Mouse (Mus musculus): ENCODE results near the gene Gm42688. TPM values are rescaled to one million over a fixed set of nuclear protein-coding genes. Genes with fewer than 3 reads are reported as not detected.

Gm42688 gene
- polyA plus RNA-seq, 1 experiment from 2014 or later: 1.1 TPM

DNA sequence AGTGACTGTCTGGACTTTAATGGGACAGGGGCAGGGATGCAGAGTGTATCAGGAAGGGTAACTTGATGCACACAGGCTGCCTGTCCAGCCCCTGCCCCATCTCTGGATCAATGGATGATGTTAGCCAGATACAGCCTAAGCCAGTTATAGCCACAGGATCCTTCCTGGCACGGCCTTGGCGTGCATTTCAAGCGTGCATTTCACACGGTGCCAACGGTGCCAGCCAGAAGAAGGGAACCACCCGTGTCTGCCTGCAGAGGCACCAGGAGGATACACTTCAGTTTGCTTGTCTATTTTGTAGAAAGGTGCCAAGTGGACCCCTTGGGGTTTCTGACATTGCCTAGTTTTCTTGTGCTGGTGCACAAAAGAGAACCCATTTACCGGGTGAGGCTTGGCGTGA is 38.6 kb downstream of the Gm42688 start:
- Histone ChIP-seq H3K4me3 (ENCODE audit: low read depth, low read length) (no peak overlapping the region), H3K36me3 (ENCODE audit: control insufficient read depth, insufficient read depth, low read length) (no peaks in the 10 kb centered on the region), H3K27me3 (ENCODE audit: control insufficient read depth, insufficient read depth, low read length) (no peaks in the 10 kb centered on the region), H3K4me1 (replicated peaks; ENCODE audit: control insufficient read depth, insufficient read depth) (peaks cover 6% of the 10 kb centered on the region), H3K9me3 (ENCODE audit: control insufficient read depth, low read length) (no peaks in the 10 kb centered on the region), H3K4me2 (replicated peaks; ENCODE audit: low read depth) (no peak overlapping the region), H3K9ac (ENCODE audit: low read length) (no peak overlapping the region), H3K27ac (replicated peaks) (no peak overlapping the region)
- DNase-seq (ENCODE audit: low spot score) (no peak), ATAC-seq (ENCODE audit: low FRiP score, low TSS enrichment) (no peak)
- no peak for TF ChIP-seq EP300 (optimal IDR thresholded peaks at IDR 0.05)
- TF ChIP-seq CTCF (IDR thresholded peaks at IDR 0.05; ENCODE audit: low read depth): no peak
- 89% methylated on average over 8 of the region's 8 CpGs for WGBS

DNA sequence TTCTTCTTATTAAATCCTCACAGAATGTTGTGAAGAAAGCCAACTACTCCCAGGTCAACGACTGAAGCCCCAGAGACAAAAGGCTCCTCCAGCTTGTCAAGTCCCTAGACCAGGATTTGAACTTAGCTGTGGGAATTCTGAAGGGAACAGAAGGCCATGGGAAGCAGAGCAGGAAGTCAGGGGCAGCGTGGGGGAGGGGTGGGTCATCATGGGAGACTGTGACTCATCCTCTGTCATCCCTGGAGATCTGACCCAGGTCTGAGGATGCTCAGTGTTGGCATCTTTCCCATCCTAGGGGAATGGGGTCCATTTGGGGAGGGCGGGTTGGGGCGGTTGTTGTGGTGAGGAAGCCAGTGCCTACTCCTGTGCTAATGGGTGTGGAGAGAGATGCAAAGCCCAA is 40.2 kb downstream of the Gm42688 start:
- Histone ChIP-seq H3K9me3 (ENCODE audit: control insufficient read depth, low read length) (no peaks in the 10 kb centered on the region), H3K36me3 (ENCODE audit: control insufficient read depth, insufficient read depth, low read length) (peaks cover 3% of the 10 kb centered on the region; the same call in 1 of the 2 replicates), H3K27me3 (ENCODE audit: control insufficient read depth, insufficient read depth, low read length) (no peaks in the 10 kb centered on the region), H3K9ac (ENCODE audit: low read length) (no peak overlapping the region), H3K27ac (replicated peaks) (peak overlapping the region; percentile 79), H3K4me2 (replicated peaks; ENCODE audit: low read depth) (peak overlapping the region; percentile 58), H3K4me1 (replicated peaks; ENCODE audit: control insufficient read depth, insufficient read depth) (peaks cover 6% of the 10 kb centered on the region), H3K4me3 (ENCODE audit: low read depth, low read length) (no peak overlapping the region; the same call in 1 of the 2 replicates)
- 36% methylated on average over 4 of the region's 4 CpGs for WGBS
- no peak for TF ChIP-seq EP300 (optimal IDR thresholded peaks at IDR 0.05)
- TF ChIP-seq CTCF (IDR thresholded peaks at IDR 0.05; ENCODE audit: low read depth): no peak
- ATAC-seq (ENCODE audit: low FRiP score, low TSS enrichment) (no peak), DNase-seq (ENCODE audit: low spot score) (no peak)

DNA sequence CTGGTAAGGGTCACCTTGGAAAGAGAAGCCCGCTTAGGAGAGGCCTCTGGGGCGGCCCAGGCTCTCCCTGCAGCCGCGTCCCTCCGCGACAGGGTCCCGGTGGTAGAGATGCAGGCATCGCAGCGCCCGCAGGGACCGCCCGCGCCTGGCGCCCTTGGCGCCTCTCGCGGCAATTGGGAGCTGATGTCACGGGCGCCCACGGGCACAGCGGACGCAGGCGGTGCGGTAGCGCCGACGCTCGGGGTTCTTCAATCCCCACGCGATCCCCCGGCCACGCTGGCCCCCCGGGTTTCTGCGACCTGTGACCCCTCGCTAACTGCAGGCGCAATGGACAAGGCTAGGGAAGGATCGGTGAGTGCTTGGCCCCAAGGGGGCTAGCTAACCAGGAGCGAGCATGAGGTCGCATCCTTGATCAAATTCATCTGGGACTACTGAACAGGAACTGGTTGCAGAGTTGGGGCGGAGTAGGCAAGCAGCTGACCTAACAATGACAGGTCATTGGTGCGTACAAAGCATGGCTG is 40.9 kb downstream of the Gm42688 start:
- Histone ChIP-seq H3K9me3 (ENCODE audit: control insufficient read depth, low read length) (no peaks in the 10 kb centered on the region), H3K4me2 (replicated peaks; ENCODE audit: low read depth) (peak overlapping the region; percentile 58), H3K4me1 (replicated peaks; ENCODE audit: control insufficient read depth, insufficient read depth) (peaks cover 6% of the 10 kb centered on the region), H3K9ac (ENCODE audit: low read length) (peak overlapping the region; percentile 54), H3K36me3 (ENCODE audit: control insufficient read depth, insufficient read depth, low read length) (peaks cover 3% of the 10 kb centered on the region; the same call in 1 of the 2 replicates), H3K4me3 (ENCODE audit: low read depth, low read length) (peak overlapping the region; percentile 28), H3K27me3 (ENCODE audit: control insufficient read depth, insufficient read depth, low read length) (no peaks in the 10 kb centered on the region), H3K27ac (replicated peaks) (peak overlapping the region; percentile 79)
- DNase-seq (ENCODE audit: low spot score) (peak; percentile 40), ATAC-seq (ENCODE audit: low FRiP score, low TSS enrichment) (no peak; the same call in 1 of the 2 replicates)
- 13% methylated on average over 34 of the region's 41 CpGs for WGBS
- no peak for TF ChIP-seq CTCF (IDR thresholded peaks at IDR 0.05; ENCODE audit: low read depth)
- TF ChIP-seq EP300 (optimal IDR thresholded peaks at IDR 0.05): no peak

DNA sequence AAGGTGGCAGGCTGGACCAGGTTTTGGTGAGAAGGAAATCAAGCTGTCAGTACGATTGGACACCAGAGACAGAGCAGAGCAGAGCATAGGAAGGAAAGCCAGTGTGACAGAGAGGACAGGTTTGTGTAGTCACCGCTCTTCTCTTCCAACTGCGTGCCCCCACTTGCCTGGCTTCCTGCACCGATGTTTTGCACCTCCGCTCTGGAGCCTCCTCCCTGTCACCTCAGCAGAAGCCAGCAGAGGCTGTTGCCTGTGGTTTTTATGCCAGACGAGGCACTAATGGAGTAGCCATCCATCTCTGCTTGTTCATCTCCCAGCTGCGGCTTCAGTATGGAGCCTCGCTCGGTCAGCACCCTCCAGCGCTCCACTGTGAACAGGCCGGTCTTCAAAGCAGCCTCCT is 41.5 kb downstream of the Gm42688 start:
- Histone ChIP-seq H3K4me1 (replicated peaks; ENCODE audit: control insufficient read depth, insufficient read depth) (peaks cover 6% of the 10 kb centered on the region), H3K9ac (ENCODE audit: low read length) (no peak overlapping the region; the same call in 1 of the 2 replicates), H3K9me3 (ENCODE audit: control insufficient read depth, low read length) (no peaks in the 10 kb centered on the region), H3K27me3 (ENCODE audit: control insufficient read depth, insufficient read depth, low read length) (no peaks in the 10 kb centered on the region), H3K27ac (replicated peaks) (peak overlapping the region; percentile 79), H3K4me2 (replicated peaks; ENCODE audit: low read depth) (no peak overlapping the region), H3K4me3 (ENCODE audit: low read depth, low read length) (no peak overlapping the region), H3K36me3 (ENCODE audit: control insufficient read depth, insufficient read depth, low read length) (peaks cover 3% of the 10 kb centered on the region; the same call in 1 of the 2 replicates)
- no peak for ATAC-seq (ENCODE audit: low FRiP score, low TSS enrichment)
- DNase-seq (ENCODE audit: low spot score): no peak
- WGBS: 61% methylated on average over 11 of the region's 11 CpGs
- TF ChIP-seq CTCF (IDR thresholded peaks at IDR 0.05; ENCODE audit: low read depth) (no peak), EP300 (optimal IDR thresholded peaks at IDR 0.05) (no peak)

DNA sequence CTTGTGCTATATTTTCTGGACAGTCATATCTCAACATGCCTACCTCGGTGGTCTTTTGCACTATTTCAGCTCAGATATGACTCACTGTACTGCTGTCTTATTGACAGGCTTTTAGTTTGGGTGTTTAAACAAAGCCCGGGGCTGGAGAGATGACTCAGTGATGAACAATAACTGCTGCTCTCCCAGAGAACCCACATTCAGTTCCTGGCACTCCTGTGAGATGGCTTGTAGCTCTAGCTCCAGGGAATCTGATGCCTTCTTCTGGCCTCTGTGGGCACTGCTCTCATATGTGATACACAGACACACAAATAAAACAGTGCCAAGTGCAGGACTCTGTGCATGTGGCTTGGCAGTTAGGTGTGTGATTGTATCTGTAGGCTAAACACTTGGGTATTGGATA is 43.8 kb downstream of the Gm42688 start:
- no peak for DNase-seq (ENCODE audit: low spot score)
- Histone ChIP-seq H3K4me2 (replicated peaks; ENCODE audit: low read depth) (no peak overlapping the region), H3K27me3 (ENCODE audit: control insufficient read depth, insufficient read depth, low read length) (no peaks in the 10 kb centered on the region), H3K9ac (ENCODE audit: low read length) (no peak overlapping the region), H3K27ac (replicated peaks) (no peak overlapping the region), H3K4me1 (replicated peaks; ENCODE audit: control insufficient read depth, insufficient read depth) (peaks cover 4% of the 10 kb centered on the region; the same call in 1 of the 2 replicates), H3K9me3 (ENCODE audit: control insufficient read depth, low read length) (no peaks in the 10 kb centered on the region), H3K4me3 (ENCODE audit: low read depth, low read length) (no peak overlapping the region), H3K36me3 (ENCODE audit: control insufficient read depth, insufficient read depth, low read length) (peaks cover 10% of the 10 kb centered on the region; the same call in 1 of the 2 replicates)
- no peak for ATAC-seq (ENCODE audit: low FRiP score, low TSS enrichment)
- no peak for TF ChIP-seq EP300 (optimal IDR thresholded peaks at IDR 0.05)
- peak; percentile 30; the same call in 1 of the 2 replicates for TF ChIP-seq CTCF (IDR thresholded peaks at IDR 0.05; ENCODE audit: low read depth)
- 31% methylated on average over 2 of the region's 2 CpGs for WGBS

DNA sequence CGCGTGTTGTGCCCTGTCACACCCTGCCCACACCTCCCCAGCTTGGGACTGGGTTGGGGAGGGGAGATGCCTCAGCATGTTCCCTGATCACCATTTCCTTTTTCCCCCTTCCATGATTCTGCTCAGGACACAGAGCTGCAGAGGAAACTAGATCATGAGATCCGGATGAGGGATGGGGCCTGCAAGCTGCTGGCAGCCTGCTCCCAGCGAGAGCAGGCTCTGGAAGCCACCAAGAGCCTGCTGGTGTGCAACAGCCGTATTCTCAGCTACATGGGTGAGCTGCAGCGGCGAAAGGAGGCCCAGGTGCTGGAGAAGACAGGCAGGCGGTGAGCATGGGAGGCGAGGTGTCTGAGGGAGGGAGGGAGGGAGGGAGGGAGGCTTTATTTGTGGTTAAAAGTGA is 44.4 kb downstream of the Gm42688 start:
- Histone ChIP-seq H3K9ac (ENCODE audit: low read length) (no peak overlapping the region), H3K4me1 (replicated peaks; ENCODE audit: control insufficient read depth, insufficient read depth) (peaks cover 4% of the 10 kb centered on the region; the same call in 1 of the 2 replicates), H3K36me3 (ENCODE audit: control insufficient read depth, insufficient read depth, low read length) (peaks cover 10% of the 10 kb centered on the region; the same call in 1 of the 2 replicates), H3K4me3 (ENCODE audit: low read depth, low read length) (no peak overlapping the region), H3K27me3 (ENCODE audit: control insufficient read depth, insufficient read depth, low read length) (no peaks in the 10 kb centered on the region), H3K4me2 (replicated peaks; ENCODE audit: low read depth) (no peak overlapping the region), H3K9me3 (ENCODE audit: control insufficient read depth, low read length) (no peaks in the 10 kb centered on the region), H3K27ac (replicated peaks) (0 out of 2 replicates have a peak overlapping the region, but pooled peaks have one; percentile 18)
- no peak for TF ChIP-seq EP300 (optimal IDR thresholded peaks at IDR 0.05)
- TF ChIP-seq CTCF (IDR thresholded peaks at IDR 0.05; ENCODE audit: low read depth): no peak
- WGBS: 42% methylated on average over 9 of the region's 9 CpGs
- DNase-seq (ENCODE audit: low spot score): no peak
- ATAC-seq (ENCODE audit: low FRiP score, low TSS enrichment): no peak

All from stomach, postnatal 0 days (tissue).